Mouse (Mus musculus) megakaryocyte, embryonic 14.5 days (primary cell): ENCODE data around the gene Kcnj9.

ENCODE experiments used
- FLI1 ChIP-seq: IDR thresholded peaks from 2 replicates; pipeline ENCODE4 v1.6.1; 2012; ENCODE audit warnings: low read length, inconsistent platforms, mixed read lengths
- GATA1 ChIP-seq: IDR thresholded peaks from 3 replicates; pipeline ENCODE4 v1.6.1; 2012; ENCODE audit warnings: mixed read lengths, low read length, inconsistent platforms, borderline replicate concordance

DNA sequence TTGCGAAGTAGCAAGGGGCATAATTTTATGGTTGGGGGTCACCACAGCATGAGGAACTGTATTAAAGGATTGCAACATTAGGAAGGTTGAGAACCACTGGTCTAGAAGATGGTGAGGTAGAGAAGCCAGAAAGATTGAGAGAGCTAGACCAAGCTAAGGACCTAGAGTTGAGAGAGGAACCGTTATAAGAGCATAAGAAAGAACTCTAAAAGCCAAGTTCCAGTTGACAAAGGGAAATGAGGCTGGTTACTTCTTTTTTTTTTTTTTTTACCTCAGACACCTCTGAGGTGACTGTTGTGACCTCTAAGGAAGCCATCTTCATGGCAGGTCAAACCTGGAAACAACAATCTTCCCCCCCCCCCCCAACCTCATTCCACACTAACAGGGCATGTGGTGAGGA lies 24.0 kb downstream of the Kcnj9 start:
- TF ChIP-seq GATA1: no peak
- no peak for TF ChIP-seq FLI1
